Mouse (Mus musculus): ENCODE results near the gene Macrod1. TPM values are rescaled to one million over a fixed set of nuclear protein-coding genes. Genes with fewer than 3 reads are reported as not detected.

Gene Macrod1
- polyA plus RNA-seq, 1 experiment, result 13.4 TPM

GRCm38 (mm10) chr19:7090369-7091064, 33.9 kb downstream of the Macrod1 start:
- Histone ChIP-seq H3K27me3 (ENCODE audit: control insufficient read depth, insufficient read depth, low read length) (no peaks in the 10 kb centered on the region), H3K27ac (ENCODE audit: insufficient read depth, low read length) (no peak overlapping the region), H3K4me3 (ENCODE audit: extremely low read depth, insufficient read depth, insufficient read length) (no peak overlapping the region), H3K36me3 (ENCODE audit: control insufficient read depth, insufficient read depth, low read length) (no peaks in the 10 kb centered on the region), H3K4me1 (ENCODE audit: control insufficient read depth, insufficient read depth, insufficient read length) (no peaks in the 10 kb centered on the region)
- DNase-seq (ENCODE audit: low read depth in 1 of 2, low spot score in 2 of 2), result no peak
- 58% methylated on average over 10 of the region's 10 CpGs for WGBS
- no peak for TF ChIP-seq CTCF (IDR thresholded peaks at IDR 0.05; ENCODE audit: extremely low read depth, insufficient read depth, insufficient read length, insufficient replicate concordance)
- TF ChIP-seq POLR2A (IDR thresholded peaks at IDR 0.05; ENCODE audit: low read depth, low read length), result no peak

GRCm38 (mm10) chr19:7091448-7092050, 34.9 kb downstream of the Macrod1 start:
- no peak overlapping the region for H3K27ac ChIP-seq (ENCODE audit: insufficient read depth, low read length)
- 87% methylated on average over 10 of the region's 10 CpGs for whole genome bisulfite sequencing

GRCm38 (mm10) chr19:7092756-7093155, 36.1 kb downstream of the Macrod1 start:
- H3K4me3 ChIP-seq (ENCODE audit: extremely low read depth, insufficient read depth, insufficient read length), result no peak overlapping the region
- no peaks in the 10 kb centered on the region for H3K36me3 ChIP-seq (ENCODE audit: control insufficient read depth, insufficient read depth, low read length)
- H3K27me3 ChIP-seq (ENCODE audit: control insufficient read depth, insufficient read depth, low read length), result no peaks in the 10 kb centered on the region
- no peak overlapping the region for H3K27ac ChIP-seq (ENCODE audit: insufficient read depth, low read length)
- WGBS, result 29% methylated on average over 5 of the region's 5 CpGs
- no peak for DNase-seq (ENCODE audit: low read depth in 1 of 2, low spot score in 2 of 2)
- H3K4me1 ChIP-seq (ENCODE audit: control insufficient read depth, insufficient read depth, insufficient read length), result no peaks in the 10 kb centered on the region
- no peak for TF ChIP-seq CTCF (IDR thresholded peaks at IDR 0.05; ENCODE audit: extremely low read depth, insufficient read depth, insufficient read length, insufficient replicate concordance)
- TF ChIP-seq POLR2A (IDR thresholded peaks at IDR 0.05; ENCODE audit: low read depth, low read length), result no peak

More at GRCm38 (mm10) chr19:7091448-7092050, 34.9 kb downstream of the Macrod1 start:
- DNase-seq (ENCODE audit: low read depth in 1 of 2, low spot score in 2 of 2), result no peak
- H3K27me3 ChIP-seq (ENCODE audit: control insufficient read depth, insufficient read depth, low read length), result no peaks in the 10 kb centered on the region
- no peak overlapping the region for H3K4me3 ChIP-seq (ENCODE audit: extremely low read depth, insufficient read depth, insufficient read length)
- no peaks in the 10 kb centered on the region for H3K4me1 ChIP-seq (ENCODE audit: control insufficient read depth, insufficient read depth, insufficient read length)
- no peak for TF ChIP-seq POLR2A (IDR thresholded peaks at IDR 0.05; ENCODE audit: low read depth, low read length)
- no peak for TF ChIP-seq CTCF (IDR thresholded peaks at IDR 0.05; ENCODE audit: extremely low read depth, insufficient read depth, insufficient read length, insufficient replicate concordance)
- H3K36me3 ChIP-seq (ENCODE audit: control insufficient read depth, insufficient read depth, low read length), result no peaks in the 10 kb centered on the region

- no peaks in the 10 kb centered on the region for H3K27me3 ChIP-seq (ENCODE audit: control insufficient read depth, insufficient read depth, low read length)
- no peak for TF ChIP-seq CTCF (IDR thresholded peaks at IDR 0.05; ENCODE audit: extremely low read depth, insufficient read depth, insufficient read length, insufficient replicate concordance)
- no peak for TF ChIP-seq POLR2A (IDR thresholded peaks at IDR 0.05; ENCODE audit: low read depth, low read length)
- H3K27ac ChIP-seq (ENCODE audit: insufficient read depth, low read length), result no peak overlapping the region
- H3K4me3 ChIP-seq (ENCODE audit: extremely low read depth, insufficient read depth, insufficient read length), result no peak overlapping the region
- 88% methylated on average over 3 of the region's 3 CpGs for WGBS
- DNase-seq (ENCODE audit: low read depth in 1 of 2, low spot score in 2 of 2), result no peak
- H3K4me1 ChIP-seq (ENCODE audit: control insufficient read depth, insufficient read depth, insufficient read length), result peaks cover 5% of the 10 kb centered on the region; the same call in 1 of the 2 replicates
- H3K36me3 ChIP-seq (ENCODE audit: control insufficient read depth, insufficient read depth, low read length), result no peaks in the 10 kb centered on the region
Measured at GRCm38 (mm10) chr19:7099620-7100155, 43.1 kb downstream of the Macrod1 start.

- Histone ChIP-seq H3K4me1 (ENCODE audit: control insufficient read depth, insufficient read depth, insufficient read length) (peaks cover 12% of the 10 kb centered on the region; the same call in 1 of the 2 replicates), H3K4me3 (ENCODE audit: extremely low read depth, insufficient read depth, insufficient read length) (no peak overlapping the region), H3K27ac (ENCODE audit: insufficient read depth, low read length) (no peak overlapping the region), H3K27me3 (ENCODE audit: control insufficient read depth, insufficient read depth, low read length) (no peaks in the 10 kb centered on the region), H3K36me3 (ENCODE audit: control insufficient read depth, insufficient read depth, low read length) (no peaks in the 10 kb centered on the region)
- DNase-seq (ENCODE audit: low read depth in 1 of 2, low spot score in 2 of 2), result no peak
- no peak for TF ChIP-seq CTCF (IDR thresholded peaks at IDR 0.05; ENCODE audit: extremely low read depth, insufficient read depth, insufficient read length, insufficient replicate concordance)
- TF ChIP-seq POLR2A (IDR thresholded peaks at IDR 0.05; ENCODE audit: low read depth, low read length), result no peak
- WGBS, result 70% methylated on average over 10 of the region's 10 CpGs
Measured at GRCm38 (mm10) chr19:7102039-7102438, 45.4 kb downstream of the Macrod1 start.

GRCm38 (mm10) chr19:7103349-7103992, 46.9 kb downstream of the Macrod1 start:
- TF ChIP-seq CTCF (IDR thresholded peaks at IDR 0.05; ENCODE audit: extremely low read depth, insufficient read depth, insufficient read length, insufficient replicate concordance), result no peak
- no peak for TF ChIP-seq POLR2A (IDR thresholded peaks at IDR 0.05; ENCODE audit: low read depth, low read length)
- H3K27ac ChIP-seq (ENCODE audit: insufficient read depth, low read length), result no peak overlapping the region
- no peak overlapping the region for H3K4me3 ChIP-seq (ENCODE audit: extremely low read depth, insufficient read depth, insufficient read length)
- 85% methylated on average over 4 of the region's 4 CpGs for WGBS
- no peak for DNase-seq (ENCODE audit: low read depth in 1 of 2, low spot score in 2 of 2)
- no peaks in the 10 kb centered on the region for H3K36me3 ChIP-seq (ENCODE audit: control insufficient read depth, insufficient read depth, low read length)
- H3K27me3 ChIP-seq (ENCODE audit: control insufficient read depth, insufficient read depth, low read length), result no peaks in the 10 kb centered on the region
- peaks cover 12% of the 10 kb centered on the region; the same call in 1 of the 2 replicates for H3K4me1 ChIP-seq (ENCODE audit: control insufficient read depth, insufficient read depth, insufficient read length)

Data from spleen, adult 2 months (tissue).